Mouse (Mus musculus) cortical plate, adult 2 months (tissue): ENCODE measurements around the gene Ccl25. TPM values are rescaled to one million over a fixed set of nuclear protein-coding genes. Genes with fewer than 3 reads are reported as not detected.
A peak's percentile ranks its signal among the peaks of the same experiment; 100 is the strongest.
"Not testable (repeated sequence)": the region's sequence is repeated elsewhere in the genome, so short reads cannot be mapped to it uniquely, and the experiment has no call there.

Source experiments
- H3K27ac ChIP-seq: fragments of 200-500 bp; 2 replicates; pipeline ENCODE4 v1.5.1; 2012; ENCODE audit warnings: low read length, control low read depth, inconsistent platforms; ENCODE audit not compliant: insufficient read depth
- H3K4me1 ChIP-seq: fragments of 200-500 bp; 2 replicates; pipeline ENCODE4 v1.6.1; 2011; ENCODE audit warnings: low read length; ENCODE audit not compliant: control insufficient read depth, insufficient read depth
- H3K4me3 ChIP-seq: fragments of 200-500 bp; 2 replicates; pipeline ENCODE4 v1.5.1; 2011; ENCODE audit warnings: mild to moderate bottlenecking, low read length, control low read depth; ENCODE audit not compliant: insufficient read depth
- CTCF ChIP-seq: fragments of 200-500 bp; IDR thresholded peaks from 2 replicates; pipeline ENCODE4 v1.5.1; 2011; ENCODE audit warnings: mild to moderate bottlenecking, control low read depth, low read length; ENCODE audit not compliant: insufficient read depth; ENCODE audit errors: extremely low read depth
- POLR2A ChIP-seq: fragments of 200-500 bp; IDR thresholded peaks from 2 replicates; pipeline ENCODE4 v1.6.1; 2011; ENCODE audit warnings: mild to moderate bottlenecking, low read length, control low read depth; ENCODE audit not compliant: insufficient read depth; ENCODE audit errors: extremely low read depth
- polyA plus RNA-seq: library from polyadenylated mRNA; depleted of rRNA; stranded (reverse); fragments of >200 nt; gene quantifications from 2 replicates; pipeline ENCODE4 v1.2.3, GENCODE M21; 2012

Gene Ccl25
- polyA plus RNA-seq, 1 experiment = 16.4 TPM

- no peak overlapping the region for H3K27ac ChIP-seq
Measured at GRCm38 (mm10) chr8:4325751-4326036, 684 bp downstream of the Ccl25 start.

DNA sequence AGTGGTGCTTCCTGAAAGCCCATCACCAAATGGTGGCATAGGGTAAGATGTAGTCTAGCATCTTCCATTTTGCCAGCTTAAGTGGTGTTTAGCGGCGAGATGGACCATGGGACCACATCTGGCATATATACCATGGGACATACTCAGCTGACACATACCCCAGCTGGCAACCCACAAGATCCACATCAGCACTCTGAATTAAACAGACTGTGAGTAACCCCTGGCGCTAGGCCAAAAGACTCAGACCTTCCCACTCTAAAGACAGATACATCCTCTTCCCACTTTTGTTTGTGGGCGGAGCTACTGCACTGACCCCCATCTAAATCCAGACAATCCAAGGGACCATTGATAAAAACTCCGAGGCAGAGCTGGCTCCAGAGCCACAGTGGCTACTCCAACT lies 4.0 kb downstream of the Ccl25 start:
- TF ChIP-seq CTCF = no peak
- no peak for TF ChIP-seq POLR2A
- no peak overlapping the region for H3K27ac ChIP-seq

More at GRCm38 (mm10) chr8:4325751-4326036, 684 bp downstream of the Ccl25 start:
- Histone ChIP-seq H3K4me3 (peak overlapping the region; percentile 98), H3K4me1 (peaks cover 5% of the 10 kb centered on the region; the same call in 1 of the 2 replicates)
- TF ChIP-seq POLR2A (no peak), CTCF (no peak)

GRCm38 (mm10) chr8:4333966-4334365 lies 9.0 kb downstream of the Ccl25 start:
- no peak for TF ChIP-seq CTCF
- no peak for TF ChIP-seq POLR2A
- H3K4me3 ChIP-seq = no peak overlapping the region
- H3K4me1 ChIP-seq = no peaks in the 10 kb centered on the region
- no peak overlapping the region for H3K27ac ChIP-seq

More for the DNA sequence above, 4.0 kb downstream of the Ccl25 start:
- H3K4me3 ChIP-seq = no peak overlapping the region
- peaks cover 2% of the 10 kb centered on the region; the same call in 1 of the 2 replicates for H3K4me1 ChIP-seq

- H3K4me3 ChIP-seq = no peak overlapping the region
- TF ChIP-seq POLR2A = no peak
- no peak for TF ChIP-seq CTCF
- no peak overlapping the region for H3K27ac ChIP-seq
- no peaks in the 10 kb centered on the region for H3K4me1 ChIP-seq
Measured at GRCm38 (mm10) chr8:4335678-4336077, 10.7 kb downstream of the Ccl25 start.

- H3K4me1 ChIP-seq = no peaks in the 10 kb centered on the region
- no peak for TF ChIP-seq POLR2A
- no peak for TF ChIP-seq CTCF
- no peak overlapping the region for H3K4me3 ChIP-seq
- no peak overlapping the region for H3K27ac ChIP-seq
Measured at GRCm38 (mm10) chr8:4340207-4340606, 15.2 kb downstream of the Ccl25 start.

DNA sequence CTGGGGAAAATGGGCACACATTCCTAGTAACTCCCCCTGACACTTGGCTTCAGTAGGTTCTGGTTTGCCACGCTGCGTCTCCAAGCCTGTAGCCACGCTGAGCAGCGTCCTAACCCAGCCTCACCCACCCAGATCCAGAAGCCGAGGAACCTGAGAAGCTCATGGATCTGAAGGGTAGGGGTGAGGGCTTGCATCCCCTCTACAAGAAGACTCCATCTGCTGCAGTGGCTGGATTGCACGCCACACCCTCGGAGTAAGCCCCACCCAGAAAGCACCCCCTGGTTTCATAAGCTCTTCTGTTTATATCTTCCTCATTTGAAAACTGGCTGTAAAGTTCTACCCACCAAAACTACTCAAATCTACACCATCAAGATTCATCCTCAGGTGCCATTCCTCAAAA lies 22.7 kb downstream of the Ccl25 start:
- Histone ChIP-seq H3K4me3 (no peak overlapping the region), H3K27ac (no peak overlapping the region), H3K4me1 (no peaks in the 10 kb centered on the region)
- TF ChIP-seq CTCF = no peak
- TF ChIP-seq POLR2A = no peak

GRCm38 (mm10) chr8:4348275-4348674 lies 23.3 kb downstream of the Ccl25 start:
- TF ChIP-seq POLR2A = no peak
- TF ChIP-seq CTCF = no peak
- H3K4me1 ChIP-seq = no peaks in the 10 kb centered on the region

DNA sequence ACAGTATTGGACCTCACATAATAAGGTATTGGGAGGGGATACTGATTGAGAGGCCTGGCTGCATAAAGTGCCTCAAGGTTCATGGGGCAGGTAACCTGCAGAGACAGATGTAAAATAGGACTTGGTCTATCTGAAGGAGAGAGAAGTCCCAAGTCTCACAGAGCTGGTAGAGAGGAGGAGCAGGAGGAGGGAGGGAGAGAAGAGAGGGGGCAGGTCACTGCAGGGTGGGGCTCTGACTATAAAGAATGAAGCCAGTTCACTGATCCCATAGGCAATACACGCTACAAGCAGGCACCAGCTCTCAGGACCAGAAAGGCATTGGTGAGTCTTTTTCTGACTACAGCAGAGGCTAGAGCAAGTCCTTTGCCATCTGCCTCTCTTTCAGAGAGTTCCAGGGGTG lies 24.3 kb downstream of the Ccl25 start:
- no peak overlapping the region for H3K27ac ChIP-seq
- no peaks in the 10 kb centered on the region for H3K4me1 ChIP-seq
- TF ChIP-seq POLR2A = no peak
- no peak for TF ChIP-seq CTCF
- H3K4me3 ChIP-seq = no peak overlapping the region

More at GRCm38 (mm10) chr8:4348275-4348674, 23.3 kb downstream of the Ccl25 start:
- H3K4me3 ChIP-seq = no peak overlapping the region
- no peak overlapping the region for H3K27ac ChIP-seq

- H3K4me3 ChIP-seq = no peak overlapping the region
- TF ChIP-seq POLR2A = no peak
- no peak for TF ChIP-seq CTCF
- H3K4me1 ChIP-seq = no peaks in the 10 kb centered on the region
- no peak overlapping the region for H3K27ac ChIP-seq
Measured at GRCm38 (mm10) chr8:4350618-4351017, 25.6 kb downstream of the Ccl25 start.

- H3K27ac ChIP-seq, H3K4me3 ChIP-seq, H3K4me1 ChIP-seq: not testable (repeated sequence)
Measured at GRCm38 (mm10) chr8:4352562-4352961, 27.6 kb downstream of the Ccl25 start.

- Histone ChIP-seq H3K4me3 (no peak overlapping the region), H3K27ac (no peak overlapping the region), H3K4me1 (no peaks in the 10 kb centered on the region)
- TF ChIP-seq POLR2A (no peak), CTCF (no peak)
Measured at GRCm38 (mm10) chr8:4353741-4354140, 28.7 kb downstream of the Ccl25 start.
